ENCODE assay signal across 21 mouse cellular contexts in genomic region chr7:16826571-16826970, GRCm38 (mm10). TPM values are rescaled to one million over a fixed set of nuclear protein-coding genes. Genes with fewer than 3 reads are reported as not detected.
DNase-seq lines count a peak whose midpoint lies in the region; ATAC-seq and TF ChIP-seq lines count a peak whose summit lies in the region.
"Had no signal": no experiment of that assay in that cellular context is flagged by ENCODE, and none has a peak within 500 bp of the region (broad histone marks: within the 10 kb centered on the region; RNA-seq: fewer than 3 reads in every experiment).

No protein-coding gene starts in this region.

- ATAC-seq in heart, embryonic 12.5 days (ENCODE audit: insufficient number of reproducible peaks, low FRiP score): no peak
- ATAC-seq in liver, embryonic 11.5 days (replicated peaks; ENCODE audit: low FRiP score): no peak
- ATAC-seq in liver, postnatal 0 days: no peak
- no peak for ATAC-seq in erythroblast, adult 5-6 weeks (replicated peaks; ENCODE audit: low FRiP score, poor library complexity, severe bottlenecking)
- ATAC-seq: forebrain, embryonic 15.5 days; intestine, embryonic 16.5 days; midbrain, embryonic 13.5 days had no signal

- no peaks in the 10 kb centered on the region for H3K9me3 ChIP-seq in heart, embryonic 12.5 days (replicated peaks)
- no peaks in the 10 kb centered on the region for H3K9me3 ChIP-seq in liver, embryonic 11.5 days (ENCODE audit: control insufficient read depth, low read length)
- no peaks in the 10 kb centered on the region for H3K9me3 ChIP-seq in liver, postnatal 0 days (ENCODE audit: low read length)
- H3K9me3 ChIP-seq: embryonic facial prominence, embryonic 13.5 days; forebrain, embryonic 15.5 days; hindbrain, embryonic 15.5 days; kidney, embryonic 15.5 days; midbrain, embryonic 13.5 days; neural tube, embryonic 12.5 days had no signal

- H3K36me3 ChIP-seq in heart, embryonic 12.5 days: peaks cover 87% of the 10 kb centered on the region
- H3K36me3 ChIP-seq in liver, embryonic 11.5 days (ENCODE audit: control insufficient read depth, insufficient read depth, low read length): peaks cover 73% of the 10 kb centered on the region
- H3K36me3 ChIP-seq in liver, postnatal 0 days (replicated peaks; ENCODE audit: insufficient read depth, low read length): peaks cover 82% of the 10 kb centered on the region

- TF ChIP-seq EP300 in liver, postnatal 0 days (IDR thresholded peaks at IDR 0.05; ENCODE audit: low read depth): no peak

- no peak overlapping the region for H3K27ac ChIP-seq in heart, embryonic 12.5 days (ENCODE audit: poor library complexity, severe bottlenecking)
- no peak overlapping the region for H3K27ac ChIP-seq in liver, embryonic 11.5 days (ENCODE audit: low read depth, low read length)
- H3K27ac ChIP-seq in brown adipose tissue, adult 24 weeks (replicated peaks; ENCODE audit: low read depth, low read length): peak overlapping the region; percentile 21; the same call in 1 of the 2 replicates
- 0 out of 2 replicates have a peak overlapping the region, but pooled peaks have one; percentile 16 for H3K27ac ChIP-seq in liver, postnatal 0 days (ENCODE audit: low read depth)
- H3K27ac ChIP-seq: embryonic facial prominence, embryonic 13.5 days; forebrain, embryonic 15.5 days; hindbrain, embryonic 15.5 days; kidney, embryonic 15.5 days; midbrain, embryonic 13.5 days; neural tube, embryonic 12.5 days had no signal

- H3K4me1 ChIP-seq in heart, embryonic 12.5 days (replicated peaks): peaks cover 42% of the 10 kb centered on the region
- peaks cover 29% of the 10 kb centered on the region for H3K4me1 ChIP-seq in liver, embryonic 11.5 days (replicated peaks; ENCODE audit: control insufficient read depth, insufficient read depth, low read length)
- H3K4me1 ChIP-seq in brown adipose tissue, adult 24 weeks (ENCODE audit: control insufficient read depth, insufficient read depth, insufficient read length, low read length): peaks cover 8% of the 10 kb centered on the region
- H3K4me1 ChIP-seq in liver, postnatal 0 days (ENCODE audit: insufficient read depth): peaks cover 19% of the 10 kb centered on the region

- 59% methylated on average over 5 of the region's 5 CpGs for WGBS in heart, embryonic 12.5 days
- 59% methylated on average over 5 of the region's 5 CpGs for WGBS in liver, embryonic 11.5 days
- WGBS in liver, postnatal 0 days (ENCODE audit: insufficient replicate concordance): 53% methylated on average over 5 of the region's 5 CpGs

- no peak for TF ChIP-seq CTCF in liver, postnatal 0 days (IDR thresholded peaks at IDR 0.05; ENCODE audit: low read depth)

- no peak for DNase-seq in heart, adult 9 months (ENCODE audit: low spot score in 2 of 2)
- no peak for DNase-seq in liver, embryonic 11.5 days (ENCODE audit: low spot score)
- no peak for DNase-seq in liver
- DNase-seq in liver, postnatal 0 days: no peak
- DNase-seq: adrenal gland, postnatal 10 days; cerebellum, postnatal 10 days; gastrocnemius, postnatal 36 days; lung, postnatal 14 days; right cerebral cortex, adult 18-20 months; thymus, postnatal 14 days had no signal

- H3K9ac ChIP-seq in heart, embryonic 12.5 days: 0 out of 2 replicates have a peak overlapping the region, but pooled peaks have one; percentile 20
- peak overlapping the region; percentile 40; the same call in 1 of the 2 replicates for H3K9ac ChIP-seq in liver, embryonic 11.5 days (ENCODE audit: low read depth, low read length)
- H3K9ac ChIP-seq in liver, postnatal 0 days (replicated peaks): no peak overlapping the region
- H3K9ac ChIP-seq: embryonic facial prominence, embryonic 13.5 days; forebrain, embryonic 15.5 days; hindbrain, embryonic 15.5 days; kidney, embryonic 15.5 days; midbrain, embryonic 13.5 days; neural tube, embryonic 12.5 days had no signal

- H3K4me3 ChIP-seq in heart, embryonic 12.5 days: no peak overlapping the region
- no peak overlapping the region for H3K4me3 ChIP-seq in liver, embryonic 11.5 days (ENCODE audit: low read depth, low read length)
- no peak overlapping the region for H3K4me3 ChIP-seq in brown adipose tissue, adult 24 weeks (ENCODE audit: insufficient read depth, low read depth, low read length)
- no peak overlapping the region for H3K4me3 ChIP-seq in liver, postnatal 0 days (ENCODE audit: low read depth, low read length)
- H3K4me3 ChIP-seq: embryonic facial prominence, embryonic 13.5 days; forebrain, embryonic 15.5 days; hindbrain, embryonic 15.5 days; kidney, embryonic 15.5 days; midbrain, embryonic 13.5 days; neural tube, embryonic 12.5 days had no signal

- no peak overlapping the region for H3K4me2 ChIP-seq in heart, embryonic 12.5 days
- H3K4me2 ChIP-seq in liver, embryonic 11.5 days: no peak overlapping the region
- no peak overlapping the region for H3K4me2 ChIP-seq in liver, postnatal 0 days (ENCODE audit: low read depth, low read length)
- H3K4me2 ChIP-seq: embryonic facial prominence, embryonic 13.5 days; forebrain, embryonic 15.5 days; hindbrain, embryonic 15.5 days; kidney, embryonic 15.5 days; midbrain, embryonic 13.5 days; neural tube, embryonic 12.5 days had no signal

- H3K27me3 ChIP-seq in heart, embryonic 12.5 days (replicated peaks): no peaks in the 10 kb centered on the region
- H3K27me3 ChIP-seq in liver, embryonic 11.5 days (replicated peaks; ENCODE audit: control insufficient read depth, insufficient read depth, low read length): no peaks in the 10 kb centered on the region
- H3K27me3 ChIP-seq in liver, postnatal 0 days (ENCODE audit: insufficient read depth, low read length): no peaks in the 10 kb centered on the region
- H3K27me3 ChIP-seq: embryonic facial prominence, embryonic 13.5 days; forebrain, embryonic 15.5 days; hindbrain, embryonic 15.5 days; kidney, embryonic 15.5 days; midbrain, embryonic 13.5 days; neural tube, embryonic 12.5 days had no signal

RNA-seq across cellular contexts. Expression of gene Fkrp, which starts 10.0 kb away (rescaled TPM):
- polyA plus RNA-seq in heart, embryonic 12.5 days (2016; fragmentation: Nextera tagmentation; extraction: Ambion mirVana): 37.6 and 37.8 TPM in 2 replicates
- polyA plus RNA-seq in liver, embryonic 11.5 days (2014; fragmentation: Nextera tagmentation; extraction: Ambion mirVana): 20.3 and 22.9 TPM in 2 replicates
- 8.4 and 11.1 TPM in 2 replicates for polyA plus RNA-seq in brown adipose tissue, adult 24 weeks (2012; ENCODE audit: insufficient read depth, insufficient read length, missing spikeins)
- 7.4 and 8.7 TPM in 2 replicates for polyA plus RNA-seq in liver, postnatal 0 days (2015; fragmentation: Nextera tagmentation; extraction: Ambion mirVana)
- total RNA-seq in erythroblast, adult 5-6 weeks (2015; ENCODE audit: low replicate concordance): 2.5 and 4.2 TPM in 2 replicates
- 3.1 and 8.0 TPM in 2 replicates for total RNA-seq in erythroblast, adult 5-6 weeks (2017; ENCODE audit: low replicate concordance)

RNA-seq across cellular contexts. Expression of gene Strn4, which starts 10.9 kb away (rescaled TPM):
- 97.4 and 103 TPM in 2 replicates for polyA plus RNA-seq in heart, embryonic 12.5 days (2016; fragmentation: Nextera tagmentation; extraction: Ambion mirVana)
- 74.8 and 80.9 TPM in 2 replicates for polyA plus RNA-seq in liver, embryonic 11.5 days (2014; fragmentation: Nextera tagmentation; extraction: Ambion mirVana)
- polyA plus RNA-seq in brown adipose tissue, adult 24 weeks (2012; ENCODE audit: insufficient read depth, insufficient read length, missing spikeins): 19.4 and 21.5 TPM in 2 replicates
- polyA plus RNA-seq in liver, postnatal 0 days (2015; fragmentation: Nextera tagmentation; extraction: Ambion mirVana): 15.9 and 18.4 TPM in 2 replicates
- 21.5 and 22.4 TPM in 2 replicates for total RNA-seq in erythroblast, adult 5-6 weeks (2015; ENCODE audit: low replicate concordance)
- 34.3 and 69.7 TPM in 2 replicates for total RNA-seq in erythroblast, adult 5-6 weeks (2017; ENCODE audit: low replicate concordance)

RNA-seq across cellular contexts. Expression of gene Prkd2, which starts 16.1 kb away (rescaled TPM):
- polyA plus RNA-seq in heart, embryonic 12.5 days (2016; fragmentation: Nextera tagmentation; extraction: Ambion mirVana): 10.8 and 11.8 TPM in 2 replicates
- polyA plus RNA-seq in liver, embryonic 11.5 days (2014; fragmentation: Nextera tagmentation; extraction: Ambion mirVana): 7.6 and 8.4 TPM in 2 replicates
- 8.5 and 11.3 TPM in 2 replicates for polyA plus RNA-seq in brown adipose tissue, adult 24 weeks (2012; ENCODE audit: insufficient read depth, insufficient read length, missing spikeins)
- 4.3 and 5.0 TPM in 2 replicates for polyA plus RNA-seq in liver, postnatal 0 days (2015; fragmentation: Nextera tagmentation; extraction: Ambion mirVana)
- 4.6 and 18.8 TPM in 2 replicates for total RNA-seq in erythroblast, adult 5-6 weeks (2015; ENCODE audit: low replicate concordance)
- 2.5 and 5.1 TPM in 2 replicates for total RNA-seq in erythroblast, adult 5-6 weeks (2017; ENCODE audit: low replicate concordance)

RNA-seq across cellular contexts. Expression of gene Slc1a5, which starts 45.4 kb away (rescaled TPM):
- 50.8 and 52.0 TPM in 2 replicates for polyA plus RNA-seq in heart, embryonic 12.5 days (2016; fragmentation: Nextera tagmentation; extraction: Ambion mirVana)
- polyA plus RNA-seq in liver, embryonic 11.5 days (2014; fragmentation: Nextera tagmentation; extraction: Ambion mirVana): 58.4 and 67.9 TPM in 2 replicates
- 297 and 414 TPM in 2 replicates for polyA plus RNA-seq in brown adipose tissue, adult 24 weeks (2012; ENCODE audit: insufficient read depth, insufficient read length, missing spikeins)
- polyA plus RNA-seq in liver, postnatal 0 days (2015; fragmentation: Nextera tagmentation; extraction: Ambion mirVana): 43.9 and 44.8 TPM in 2 replicates
- total RNA-seq in erythroblast, adult 5-6 weeks (2015; ENCODE audit: low replicate concordance): 655 and 701 TPM in 2 replicates
- 713 and 810 TPM in 2 replicates for total RNA-seq in erythroblast, adult 5-6 weeks (2017; ENCODE audit: low replicate concordance)

RNA-seq across cellular contexts. Expression of gene Dact3, which starts 48.5 kb away (rescaled TPM):
- polyA plus RNA-seq in heart, embryonic 12.5 days (2016; fragmentation: Nextera tagmentation; extraction: Ambion mirVana): 14.3 and 15.2 TPM in 2 replicates
- polyA plus RNA-seq in liver, embryonic 11.5 days (2014; fragmentation: Nextera tagmentation; extraction: Ambion mirVana): 2.5 and 2.6 TPM in 2 replicates
- polyA plus RNA-seq in brown adipose tissue, adult 24 weeks (2012; ENCODE audit: insufficient read depth, insufficient read length, missing spikeins): 0.79 and 2.1 TPM in 2 replicates
- polyA plus RNA-seq in liver, postnatal 0 days (2015; fragmentation: Nextera tagmentation; extraction: Ambion mirVana): 0.09 TPM in 2 replicates
- not detected in 2 replicates for total RNA-seq in erythroblast, adult 5-6 weeks (2015; ENCODE audit: low replicate concordance)
- not detected in 2 replicates for total RNA-seq in erythroblast, adult 5-6 weeks (2017; ENCODE audit: low replicate concordance)
- polyA plus RNA-seq: activated CD4-positive, CD25-positive, alpha-beta regulatory T cell, adult 4 months had no signal

Comparison
In these comparisons a context has a peak if more than half of its experiments do, and no peak if none do; other contexts are left out.
1. H3K27ac ChIP-seq: peak in brown adipose tissue, adult 24 weeks (single experiment) and liver, postnatal 0 days (single experiment); none in heart, embryonic 12.5 days (single experiment) and liver, embryonic 11.5 days (single experiment).